Mouse (Mus musculus) forebrain, embryonic 16.5 days (tissue): ENCODE measurements around the gene Ndel1. TPM values are rescaled to one million over a fixed set of nuclear protein-coding genes. Genes with fewer than 3 reads are reported as not detected.

ENCODE experiments used
- ATAC-seq: fragments of 200-750 bp; cut with Nextera tagmentation; 2 replicates; pipeline ENCODE4 v1.8.0; 2017; ENCODE audit warnings: mild to moderate bottlenecking, moderate library complexity
- H3K27ac ChIP-seq: fragments of 300-500 bp; sonication (generic); 2 replicates; pipeline ENCODE4 v1.5.1; 2014; ENCODE audit warnings: low read length, control low read depth
- H3K27me3 ChIP-seq: fragments of 300-500 bp; sonication (generic); replicated peaks from 2 replicates; pipeline ENCODE4 v1.6.1; 2014; ENCODE audit warnings: low read length; ENCODE audit not compliant: control insufficient read depth, insufficient read depth
- H3K36me3 ChIP-seq: fragments of 300-500 bp; sonication (generic); 2 replicates; pipeline ENCODE4 v1.6.1; 2014; ENCODE audit not compliant: control insufficient read depth, insufficient read depth
- H3K4me1 ChIP-seq: fragments of 300-500 bp; sonication (generic); replicated peaks from 2 replicates; pipeline ENCODE4 v1.6.1; 2014; ENCODE audit warnings: low read length; ENCODE audit not compliant: control insufficient read depth, insufficient read depth
- H3K4me2 ChIP-seq: fragments of 300-500 bp; sonication (generic); 2 replicates; pipeline ENCODE4 v1.6.1; 2014; ENCODE audit warnings: mild to moderate bottlenecking, low read length, control low read depth
- H3K4me3 ChIP-seq: fragments of 300-500 bp; sonication (generic); replicated peaks from 2 replicates; pipeline ENCODE4 v1.5.1; 2014; ENCODE audit warnings: mild to moderate bottlenecking, low read length, control low read depth
- H3K9ac ChIP-seq: fragments of 300-500 bp; sonication (generic); replicated peaks from 2 replicates; pipeline ENCODE4 v1.6.1; 2014; ENCODE audit warnings: low read depth, low read length, control low read depth
- H3K9me3 ChIP-seq: fragments of 300-500 bp; sonication (generic); 2 replicates; pipeline ENCODE4 v1.6.1; 2016; ENCODE audit warnings: low read length; ENCODE audit not compliant: control insufficient read depth
- WGBS: fragments of 180-500 bp; shearing (Covaris S2); extraction: QIAGEN DNeasy Blood & Tissue Kit; methylation state at CpG from one replicate; pipeline ENCODE4 v1.1.7; 2014; 5-methylcytosine and 5-hydroxymethylcytosine counted together
- polyA plus RNA-seq: library from polyadenylated mRNA; unstranded; fragments of >200 nt; fragmentation: Nextera tagmentation; extraction: Ambion mirVana; gene quantifications from 2 replicates; pipeline ENCODE4 v1.2.1, GENCODE M21; 2015

Gene Ndel1
- polyA plus RNA-seq, 1 experiment from 2014 or later = 100 TPM

DNA sequence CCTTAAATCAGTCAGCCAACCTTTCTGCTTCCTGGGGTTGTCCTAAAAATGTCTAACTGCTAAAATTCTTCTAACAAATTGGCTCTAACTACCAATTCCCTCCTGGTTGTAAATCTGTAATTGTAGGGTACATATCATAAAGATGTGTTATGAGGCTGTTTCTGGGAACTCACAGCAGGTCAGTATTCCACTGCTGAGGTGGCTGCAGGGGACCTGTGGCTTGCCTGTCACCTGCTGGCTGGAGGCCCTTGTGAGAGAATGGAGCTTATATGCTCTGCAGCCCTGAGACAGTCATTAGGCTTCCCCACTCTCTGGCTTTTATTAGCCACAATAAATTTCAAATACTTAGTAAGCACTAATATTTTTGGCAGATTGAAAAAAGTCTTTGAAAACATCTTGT lies 92.8 kb downstream of the Ndel1 start:
- no peaks in the 10 kb centered on the region for H3K4me1 ChIP-seq
- H3K27ac ChIP-seq = no peak overlapping the region
- no peaks in the 10 kb centered on the region for H3K27me3 ChIP-seq
- H3K4me2 ChIP-seq = no peak overlapping the region
- no peak for ATAC-seq
- peaks cover 24% of the 10 kb centered on the region for H3K36me3 ChIP-seq
- H3K4me3 ChIP-seq = no peak overlapping the region
- no peaks in the 10 kb centered on the region for H3K9me3 ChIP-seq
- no peak overlapping the region for H3K9ac ChIP-seq

DNA sequence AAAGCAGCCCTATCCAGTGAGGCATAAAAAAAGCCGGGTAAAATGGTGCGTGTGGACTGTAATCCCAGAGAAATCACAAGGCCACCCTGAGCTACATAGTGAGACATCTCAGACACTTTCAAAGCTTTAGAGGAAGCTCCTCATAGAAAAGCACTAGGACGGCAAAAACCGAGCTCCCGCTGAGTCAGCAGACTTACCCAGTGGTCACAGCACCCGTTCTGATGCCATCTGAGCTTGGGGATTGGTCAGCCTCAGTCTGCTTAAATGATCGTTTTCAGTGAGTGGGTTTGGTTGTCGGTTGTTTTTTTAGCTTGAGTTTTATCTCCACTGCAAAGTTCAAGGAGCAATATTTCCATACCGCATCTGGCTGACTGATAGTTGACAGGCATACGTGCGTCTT lies 93.7 kb downstream of the Ndel1 start:
- Histone ChIP-seq H3K4me3 (no peak overlapping the region), H3K4me1 (no peaks in the 10 kb centered on the region), H3K9me3 (no peaks in the 10 kb centered on the region), H3K4me2 (no peak overlapping the region), H3K9ac (no peak overlapping the region), H3K27me3 (no peaks in the 10 kb centered on the region), H3K27ac (no peak overlapping the region), H3K36me3 (peaks cover 19% of the 10 kb centered on the region)
- WGBS = 88% methylated on average over 11 of the region's 11 CpGs
- no peak for ATAC-seq

DNA sequence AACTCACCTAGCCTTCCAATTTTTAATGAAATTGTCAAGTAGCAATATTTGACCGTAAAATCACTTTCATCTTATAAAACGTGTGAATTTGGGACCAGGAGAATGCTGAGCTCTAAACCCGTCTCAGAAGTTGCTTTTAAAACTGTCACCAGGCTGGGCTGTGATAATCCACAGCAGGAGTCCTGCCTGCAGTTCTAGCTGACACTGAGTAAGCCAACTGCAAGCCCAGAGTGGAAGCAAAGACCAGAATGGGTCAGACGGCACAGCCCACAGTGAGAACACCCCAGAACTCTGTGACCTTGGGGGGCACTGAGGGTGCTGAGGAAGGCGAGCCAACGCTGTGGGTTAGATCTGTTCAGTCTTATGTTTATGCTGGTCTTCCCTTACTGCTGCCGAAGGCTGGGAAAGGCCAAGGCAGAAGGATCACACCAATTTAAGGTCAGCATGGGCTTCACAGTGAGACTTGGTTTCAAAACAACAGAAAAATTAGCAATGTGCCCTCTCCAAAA lies 95.5 kb downstream of the Ndel1 start:
- H3K27me3 ChIP-seq = no peaks in the 10 kb centered on the region
- no peaks in the 10 kb centered on the region for H3K4me1 ChIP-seq
- no peak overlapping the region for H3K4me3 ChIP-seq
- ATAC-seq = no peak
- no peak overlapping the region for H3K4me2 ChIP-seq
- no peak overlapping the region for H3K27ac ChIP-seq
- no peak overlapping the region for H3K9ac ChIP-seq
- 87% methylated on average over 7 of the region's 7 CpGs for WGBS
- no peaks in the 10 kb centered on the region for H3K9me3 ChIP-seq
- peaks cover 23% of the 10 kb centered on the region for H3K36me3 ChIP-seq

Other genes starting within 250 kb of the Ndel1 start
- 136 and 141 TPM in 2 replicates for gene Myh10, start 180.3 kb downstream of the Ndel1 start, polyA plus RNA-seq
- not detected in 2 replicates for gene Rnf222, start 16.7 kb upstream of the Ndel1 start, polyA plus RNA-seq
- 554 and 607 TPM in 2 replicates for gene Rpl26, start 29.7 kb upstream of the Ndel1 start, polyA plus RNA-seq
- gene Odf4, start 55.2 kb upstream of the Ndel1 start, polyA plus RNA-seq = 0.35 TPM in 1 of 2 replicates, not detected in the other
- gene Arhgef15, start 85.6 kb upstream of the Ndel1 start, polyA plus RNA-seq = 8.2 and 12.8 TPM in 2 replicates
- 0.86 and 1.0 TPM in 2 replicates for gene Slc25a35, start 96.3 kb upstream of the Ndel1 start, polyA plus RNA-seq
- gene Rangrf, start 103.3 kb upstream of the Ndel1 start, polyA plus RNA-seq = 28.9 and 34.5 TPM in 2 replicates
- gene Pfas, start 136.6 kb upstream of the Ndel1 start, polyA plus RNA-seq = 21.7 and 24.7 TPM in 2 replicates
- gene Ctc1, start 144.1 kb upstream of the Ndel1 start, polyA plus RNA-seq = 70.1 and 79.1 TPM in 2 replicates
- gene Aurkb, start 173.8 kb upstream of the Ndel1 start, polyA plus RNA-seq = 56.7 and 68.2 TPM in 2 replicates
- 11.4 and 12.3 TPM in 2 replicates for gene Borcs6, start 187.9 kb upstream of the Ndel1 start, polyA plus RNA-seq
- gene Tmem107, start 198.9 kb upstream of the Ndel1 start, polyA plus RNA-seq = 43.7 and 48.4 TPM in 2 replicates
- 217 and 259 TPM in 2 replicates for gene Vamp2, start 216.6 kb upstream of the Ndel1 start, polyA plus RNA-seq
- gene Per1, start 223.4 kb upstream of the Ndel1 start, polyA plus RNA-seq = 11.8 and 12.1 TPM in 2 replicates
- 0.26 and 0.67 TPM in 2 replicates for gene Hes7, start 248.5 kb upstream of the Ndel1 start, polyA plus RNA-seq